Mouse (Mus musculus) spleen, postnatal 14 days (tissue): Measurements from ENCODE around the gene Morf4l1.
"Not testable (repeated sequence)": the region's sequence is repeated elsewhere in the genome, so short reads cannot be mapped to it uniquely, and the experiment has no call there.

Source experiments
- DNase-seq, 2 experiments: peaks; one replicate each; pipeline ENCODE4 v3.0.0; 2021 to 2022; ENCODE audit warnings: low spot score in 2 of 2

The Morf4l1 gene

GRCm38 (mm10) chr9:90113651-90114566 is 665 bp downstream of the Morf4l1 start:
- peak; percentile 85 to 87 for DNase-seq

GRCm38 (mm10) chr9:90113151-90113550 is 1.4 kb downstream of the Morf4l1 start:
- no peak for DNase-seq

GRCm38 (mm10) chr9:90109386-90109785 is 5.2 kb downstream of the Morf4l1 start:
- DNase-seq: no peak

GRCm38 (mm10) chr9:90108272-90108671 is 6.3 kb downstream of the Morf4l1 start:
- no peak for DNase-seq

- DNase-seq: no peak
Measured at GRCm38 (mm10) chr9:90106915-90107314, 7.7 kb downstream of the Morf4l1 start.

- no peak for DNase-seq
Measured at GRCm38 (mm10) chr9:90105462-90105861, 9.1 kb downstream of the Morf4l1 start.

GRCm38 (mm10) chr9:90100760-90101159 is 13.8 kb downstream of the Morf4l1 start:
- DNase-seq: no peak

- DNase-seq: no peak
Measured at GRCm38 (mm10) chr9:90098934-90099333, 15.6 kb downstream of the Morf4l1 start.

- no peak for DNase-seq
Measured at GRCm38 (mm10) chr9:90089339-90090104, 25.1 kb downstream of the Morf4l1 start.

- DNase-seq: no peak
Measured at GRCm38 (mm10) chr9:90087906-90088485, 26.6 kb downstream of the Morf4l1 start.

GRCm38 (mm10) chr9:90084766-90085468 is 29.7 kb downstream of the Morf4l1 start:
- no peak for DNase-seq

- no peak for DNase-seq
Measured at GRCm38 (mm10) chr9:90084152-90084551, 30.4 kb downstream of the Morf4l1 start.

- DNase-seq: no peak
Measured at GRCm38 (mm10) chr9:90082992-90083391, 31.6 kb downstream of the Morf4l1 start.

- not testable (repeated sequence) for DNase-seq
Measured at GRCm38 (mm10) chr9:90081961-90082360, 32.6 kb downstream of the Morf4l1 start.

- peak; percentile 49 to 75 for DNase-seq
Measured at GRCm38 (mm10) chr9:90076849-90077461, 37.6 kb downstream of the Morf4l1 start.

- no peak for DNase-seq
Measured at GRCm38 (mm10) chr9:90076131-90076530, 38.4 kb downstream of the Morf4l1 start.

- no peak for DNase-seq
Measured at GRCm38 (mm10) chr9:90075336-90075735, 39.2 kb downstream of the Morf4l1 start.

GRCm38 (mm10) chr9:90070174-90070573 is 44.4 kb downstream of the Morf4l1 start:
- DNase-seq: no peak

- DNase-seq: no peak
Measured at GRCm38 (mm10) chr9:90069485-90069884, 45.1 kb downstream of the Morf4l1 start.

- DNase-seq: no peak
Measured at GRCm38 (mm10) chr9:90068786-90069185, 45.8 kb downstream of the Morf4l1 start.

GRCm38 (mm10) chr9:90067341-90067740 is 47.2 kb downstream of the Morf4l1 start:
- DNase-seq: no peak
